Mouse (Mus musculus) liver, embryonic 12.5 days (tissue): ENCODE measurements around the gene Tbcc. TPM values are rescaled to one million over a fixed set of nuclear protein-coding genes. Genes with fewer than 3 reads are reported as not detected.
A peak's percentile ranks its signal among the peaks of the same experiment; 100 is the strongest.

Experiments used
- ATAC-seq: fragments of 200-750 bp; cut with Nextera tagmentation; 2 replicates; pipeline ENCODE4 v1.8.0; 2017; ENCODE audit warnings: moderate number of reproducible peaks, mild to moderate bottlenecking, moderate library complexity
- H3K27ac ChIP-seq: fragments of 300-500 bp; sonication (generic); 2 replicates; pipeline ENCODE4 v1.5.1; 2016; ENCODE audit warnings: mild to moderate bottlenecking
- H3K27me3 ChIP-seq: fragments of 300-500 bp; sonication (generic); replicated peaks from 2 replicates; pipeline ENCODE4 v1.6.1; 2016; ENCODE audit warnings: mild to moderate bottlenecking, moderate library complexity
- H3K36me3 ChIP-seq: fragments of 300-500 bp; sonication (generic); 2 replicates; pipeline ENCODE4 v1.6.1; 2016; ENCODE audit warnings: mild to moderate bottlenecking, moderate library complexity
- H3K4me1 ChIP-seq: fragments of 300-500 bp; sonication (generic); 2 replicates; pipeline ENCODE4 v1.6.1; 2016
- H3K4me2 ChIP-seq: fragments of 300-500 bp; sonication (generic); 2 replicates; pipeline ENCODE4 v1.6.1; 2016; ENCODE audit warnings: mild to moderate bottlenecking, moderate library complexity
- H3K4me3 ChIP-seq: fragments of 300-500 bp; sonication (generic); 2 replicates; pipeline ENCODE4 v1.5.1; 2016; ENCODE audit warnings: mild to moderate bottlenecking, moderate library complexity
- H3K9ac ChIP-seq: fragments of 300-500 bp; sonication (generic); 2 replicates; pipeline ENCODE4 v1.6.1; 2016; ENCODE audit warnings: mild to moderate bottlenecking, moderate library complexity
- H3K9me3 ChIP-seq: fragments of 300-500 bp; sonication (generic); replicated peaks from 2 replicates; pipeline ENCODE4 v1.6.1; 2016; ENCODE audit warnings: mild to moderate bottlenecking, moderate library complexity
- WGBS: fragments of 180-500 bp; shearing (Covaris S2); methylation state at CpG from one replicate; pipeline ENCODE4 v1.1.7; 2016; ENCODE audit not compliant: insufficient replicate concordance; 5-methylcytosine and 5-hydroxymethylcytosine counted together
- polyA plus RNA-seq: library from polyadenylated mRNA; unstranded; fragments of >200 nt; fragmentation: Nextera tagmentation; extraction: Ambion mirVana; gene quantifications from 2 replicates; pipeline ENCODE4 v1.2.1, GENCODE M21; 2016

Tbcc gene
- polyA plus RNA-seq, 1 experiment from 2014 or later, result 34.2 TPM

GRCm38 (mm10) chr17:46885910-46886643 lies 4.4 kb upstream of the Tbcc start:
- Histone ChIP-seq H3K4me3 (peak overlapping the region; percentile 31; the same call in 1 of the 2 replicates), H3K4me1 (peaks cover 70% of the 10 kb centered on the region), H3K9me3 (no peaks in the 10 kb centered on the region), H3K27me3 (no peaks in the 10 kb centered on the region), H3K4me2 (peak overlapping the region; percentile 66), H3K36me3 (no peaks in the 10 kb centered on the region), H3K27ac (peak overlapping the region; percentile 79), H3K9ac (peak overlapping the region; percentile 45)
- ATAC-seq, result peak; percentile 40
- 12% methylated on average over 17 of the region's 17 CpGs for WGBS

GRCm38 (mm10) chr17:46888511-46889212 lies 1.8 kb upstream of the Tbcc start:
- peak overlapping the region; percentile 93; the same call in 1 of the 2 replicates for H3K27ac ChIP-seq
- H3K4me1 ChIP-seq, result peaks cover 79% of the 10 kb centered on the region
- H3K9ac ChIP-seq, result peak overlapping the region; percentile 80
- peak overlapping the region; percentile 88 for H3K4me3 ChIP-seq
- no peaks in the 10 kb centered on the region for H3K27me3 ChIP-seq
- peak overlapping the region; percentile 99 for H3K4me2 ChIP-seq
- no peak for ATAC-seq
- H3K9me3 ChIP-seq, result no peaks in the 10 kb centered on the region
- peaks cover 16% of the 10 kb centered on the region for H3K36me3 ChIP-seq
- 19% methylated on average over 16 of the region's 16 CpGs for WGBS

- Histone ChIP-seq H3K9me3 (no peaks in the 10 kb centered on the region), H3K27ac (peak overlapping the region; percentile 93), H3K4me3 (peak overlapping the region; percentile 88), H3K4me1 (peaks cover 75% of the 10 kb centered on the region), H3K4me2 (peak overlapping the region; percentile 99), H3K9ac (peak overlapping the region; percentile 80), H3K36me3 (peaks cover 20% of the 10 kb centered on the region), H3K27me3 (no peaks in the 10 kb centered on the region)
- WGBS, result 2% methylated on average over 43 of the region's 44 CpGs
- ATAC-seq, result peak; percentile 11
Observed at GRCm38 (mm10) chr17:46889450-46890084, 917 bp upstream of the Tbcc start.

GRCm38 (mm10) chr17:46890843-46891594 lies 535 bp downstream of the Tbcc start:
- peak overlapping the region; percentile 96 for H3K4me2 ChIP-seq
- no peaks in the 10 kb centered on the region for H3K27me3 ChIP-seq
- H3K4me3 ChIP-seq, result peak overlapping the region; percentile 88
- 5% methylated on average over 64 of the region's 64 CpGs for whole genome bisulfite sequencing
- H3K9me3 ChIP-seq, result no peaks in the 10 kb centered on the region
- ATAC-seq, result peak; percentile 35
- peak overlapping the region; percentile 86 for H3K27ac ChIP-seq
- H3K4me1 ChIP-seq, result peaks cover 60% of the 10 kb centered on the region
- H3K36me3 ChIP-seq, result peaks cover 20% of the 10 kb centered on the region
- H3K9ac ChIP-seq, result peak overlapping the region; percentile 91

GRCm38 (mm10) chr17:46895426-46895825 lies 4.9 kb downstream of the Tbcc start:
- H3K9ac ChIP-seq, result no peak overlapping the region
- no peak for ATAC-seq
- H3K27ac ChIP-seq, result no peak overlapping the region
- H3K9me3 ChIP-seq, result 0 out of 2 replicates have a peak, but pooled peaks cover 2% of the 10 kb centered on the region
- peaks cover 20% of the 10 kb centered on the region for H3K36me3 ChIP-seq
- WGBS, result 81% methylated on average over 9 of the region's 9 CpGs
- 0 out of 2 replicates have a peak, but pooled peaks cover 7% of the 10 kb centered on the region for H3K27me3 ChIP-seq
- H3K4me3 ChIP-seq, result no peak overlapping the region
- H3K4me2 ChIP-seq, result no peak overlapping the region
- peaks cover 32% of the 10 kb centered on the region for H3K4me1 ChIP-seq

GRCm38 (mm10) chr17:46897221-46897950 lies 6.9 kb downstream of the Tbcc start:
- Histone ChIP-seq H3K27me3 (0 out of 2 replicates have a peak, but pooled peaks cover 7% of the 10 kb centered on the region), H3K4me1 (peaks cover 17% of the 10 kb centered on the region), H3K9ac (no peak overlapping the region), H3K4me3 (no peak overlapping the region), H3K9me3 (0 out of 2 replicates have a peak, but pooled peaks cover 2% of the 10 kb centered on the region), H3K36me3 (peaks cover 13% of the 10 kb centered on the region), H3K4me2 (no peak overlapping the region), H3K27ac (no peak overlapping the region)
- ATAC-seq, result no peak
- 45% methylated on average over 13 of the region's 13 CpGs for WGBS

- Histone ChIP-seq H3K4me1 (0 out of 2 replicates have a peak, but pooled peaks cover 2% of the 10 kb centered on the region), H3K9me3 (0 out of 2 replicates have a peak, but pooled peaks cover 2% of the 10 kb centered on the region), H3K4me2 (no peak overlapping the region), H3K36me3 (no peaks in the 10 kb centered on the region), H3K9ac (no peak overlapping the region), H3K27me3 (0 out of 2 replicates have a peak, but pooled peaks cover 7% of the 10 kb centered on the region), H3K4me3 (no peak overlapping the region), H3K27ac (no peak overlapping the region)
- WGBS, result 53% methylated on average over 2 of the region's 2 CpGs
- no peak for ATAC-seq
Observed at GRCm38 (mm10) chr17:46900941-46901340, 10.5 kb downstream of the Tbcc start.

GRCm38 (mm10) chr17:46903876-46904490 lies 13.5 kb downstream of the Tbcc start:
- H3K36me3 ChIP-seq, result no peaks in the 10 kb centered on the region
- WGBS, result 18% methylated on average over 19 of the region's 19 CpGs
- ATAC-seq, result 0 out of 2 replicates have a peak, but pooled peaks have one; percentile 51

GRCm38 (mm10) chr17:46910186-46910585 lies 19.7 kb downstream of the Tbcc start, which contains the start of gene Prph2:
Prph2 (plus strand) TSS chr17:46910459.
- no peak for ATAC-seq
- no peak within 1 kb of the TSS for H3K9ac ChIP-seq

More at GRCm38 (mm10) chr17:46903876-46904490, 13.5 kb downstream of the Tbcc start:
- H3K9me3 ChIP-seq, result no peaks in the 10 kb centered on the region
- H3K27me3 ChIP-seq, result no peaks in the 10 kb centered on the region
- no peak overlapping the region for H3K9ac ChIP-seq
- 0 out of 2 replicates have a peak, but pooled peaks cover 2% of the 10 kb centered on the region for H3K4me1 ChIP-seq
- H3K4me3 ChIP-seq, result no peak overlapping the region
- H3K27ac ChIP-seq, result no peak overlapping the region
- H3K4me2 ChIP-seq, result 0 out of 2 replicates have a peak overlapping the region, but pooled peaks have one; percentile 20

GRCm38 (mm10) chr17:46912331-46912730 lies 21.8 kb downstream of the Tbcc start:
- H3K4me2 ChIP-seq, result no peak overlapping the region
- peaks cover 6% of the 10 kb centered on the region for H3K27me3 ChIP-seq
- H3K27ac ChIP-seq, result no peak overlapping the region
- no peak overlapping the region for H3K4me3 ChIP-seq
- H3K9me3 ChIP-seq, result no peaks in the 10 kb centered on the region
- no peak overlapping the region for H3K9ac ChIP-seq
- H3K36me3 ChIP-seq, result no peaks in the 10 kb centered on the region
- ATAC-seq, result no peak
- WGBS, result 21% methylated on average over 6 of the region's 6 CpGs
- no peaks in the 10 kb centered on the region for H3K4me1 ChIP-seq

More at GRCm38 (mm10) chr17:46910186-46910585, 19.7 kb downstream of the Tbcc start, which contains the start of gene Prph2:
- no peaks in the 10 kb centered on the region for H3K36me3 ChIP-seq
- H3K27ac ChIP-seq, result no peak within 1 kb of the TSS
- H3K4me2 ChIP-seq, result no peak within 1 kb of the TSS
- H3K27me3 ChIP-seq, result peaks cover 6% of the 10 kb centered on the region
- no peak within 1 kb of the TSS for H3K4me3 ChIP-seq
- H3K4me1 ChIP-seq, result no peaks in the 10 kb centered on the region
- H3K9me3 ChIP-seq, result no peaks in the 10 kb centered on the region
- 71% methylated on average over 10 of the region's 10 CpGs for WGBS
